Mouse (Mus musculus): ENCODE measurements around the gene Zfp827. TPM values are rescaled to one million over a fixed set of nuclear protein-coding genes. Genes with fewer than 3 reads are reported as not detected.

Zfp827 gene
- polyA plus RNA-seq, 1 experiment from 2014 or later: 10.2 TPM

GRCm38 (mm10) chr8:79222752-79223141, 194.5 kb downstream of the Zfp827 start:
- H3K36me3 ChIP-seq (ENCODE audit: control insufficient read depth, insufficient read depth, low read length): no peaks in the 10 kb centered on the region
- H3K4me2 ChIP-seq (ENCODE audit: low read length): no peak overlapping the region
- DNase-seq (ENCODE audit: low spot score): no peak
- H3K27me3 ChIP-seq (replicated peaks; ENCODE audit: control insufficient read depth, insufficient read depth, low read length): no peaks in the 10 kb centered on the region
- H3K4me3 ChIP-seq (ENCODE audit: low read depth, low read length): no peak overlapping the region
- H3K9ac ChIP-seq (ENCODE audit: low read length): no peak overlapping the region
- no peak for ATAC-seq
- H3K4me1 ChIP-seq (ENCODE audit: control insufficient read depth, insufficient read depth, low read length): no peaks in the 10 kb centered on the region
- 68% methylated on average over 5 of the region's 5 CpGs for WGBS
- no peak overlapping the region for H3K27ac ChIP-seq (ENCODE audit: low read depth, low read length)
- peaks cover 3% of the 10 kb centered on the region; the same call in 1 of the 2 replicates for H3K9me3 ChIP-seq (replicated peaks; ENCODE audit: control insufficient read depth, low read length)

GRCm38 (mm10) chr8:79224363-79224762, 196.1 kb downstream of the Zfp827 start:
- 14% methylated on average over 9 of the region's 9 CpGs for WGBS
- Histone ChIP-seq H3K4me3 (ENCODE audit: low read depth, low read length) (no peak overlapping the region), H3K36me3 (ENCODE audit: control insufficient read depth, insufficient read depth, low read length) (no peaks in the 10 kb centered on the region), H3K4me1 (ENCODE audit: control insufficient read depth, insufficient read depth, low read length) (no peaks in the 10 kb centered on the region), H3K9ac (ENCODE audit: low read length) (no peak overlapping the region), H3K9me3 (replicated peaks; ENCODE audit: control insufficient read depth, low read length) (peaks cover 3% of the 10 kb centered on the region; the same call in 1 of the 2 replicates), H3K4me2 (ENCODE audit: low read length) (no peak overlapping the region), H3K27ac (ENCODE audit: low read depth, low read length) (no peak overlapping the region), H3K27me3 (replicated peaks; ENCODE audit: control insufficient read depth, insufficient read depth, low read length) (no peaks in the 10 kb centered on the region)
- ATAC-seq (peak; percentile 37; the same call in 1 of the 2 replicates), DNase-seq (ENCODE audit: low spot score) (peak; percentile 42)

GRCm38 (mm10) chr8:79225586-79225985, 197.3 kb downstream of the Zfp827 start:
- no peak overlapping the region for H3K4me3 ChIP-seq (ENCODE audit: low read depth, low read length)
- WGBS: 88% methylated on average over 7 of the region's 7 CpGs
- H3K9ac ChIP-seq (ENCODE audit: low read length): no peak overlapping the region
- no peaks in the 10 kb centered on the region for H3K36me3 ChIP-seq (ENCODE audit: control insufficient read depth, insufficient read depth, low read length)
- no peaks in the 10 kb centered on the region for H3K27me3 ChIP-seq (replicated peaks; ENCODE audit: control insufficient read depth, insufficient read depth, low read length)
- no peak overlapping the region for H3K27ac ChIP-seq (ENCODE audit: low read depth, low read length)
- ATAC-seq: no peak
- no peaks in the 10 kb centered on the region for H3K4me1 ChIP-seq (ENCODE audit: control insufficient read depth, insufficient read depth, low read length)
- H3K9me3 ChIP-seq (replicated peaks; ENCODE audit: control insufficient read depth, low read length): peaks cover 3% of the 10 kb centered on the region; the same call in 1 of the 2 replicates
- no peak for DNase-seq (ENCODE audit: low spot score)
- H3K4me2 ChIP-seq (ENCODE audit: low read length): no peak overlapping the region

DNA sequence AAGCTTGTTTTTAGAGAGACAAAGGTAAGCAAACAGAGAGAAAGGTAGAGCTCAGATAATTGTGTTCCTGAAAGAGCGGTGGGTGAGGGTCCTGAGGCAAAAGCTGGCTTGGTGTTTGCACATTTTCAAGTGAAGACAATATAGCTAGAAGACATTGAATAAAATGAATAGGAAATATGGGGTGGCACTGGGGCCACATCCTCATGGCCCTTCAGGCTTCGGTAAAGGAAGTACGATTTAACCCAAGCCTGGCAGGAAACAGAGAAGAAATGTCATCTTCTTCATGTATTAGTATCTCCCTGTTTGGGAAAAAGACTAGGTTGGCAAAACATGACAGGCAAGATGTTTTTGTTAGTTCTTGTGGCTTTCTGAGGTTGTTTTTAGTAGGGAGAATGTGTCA, 197.8 kb downstream of the Zfp827 start:
- H3K36me3 ChIP-seq (ENCODE audit: control insufficient read depth, insufficient read depth, low read length): no peaks in the 10 kb centered on the region
- DNase-seq (ENCODE audit: low spot score) (no peak), ATAC-seq (no peak)
- H3K27ac ChIP-seq (ENCODE audit: low read depth, low read length): no peak overlapping the region
- H3K27me3 ChIP-seq (replicated peaks; ENCODE audit: control insufficient read depth, insufficient read depth, low read length): no peaks in the 10 kb centered on the region
- WGBS: 94% methylated on average over 3 of the region's 3 CpGs
- H3K9ac ChIP-seq (ENCODE audit: low read length): no peak overlapping the region
- H3K4me2 ChIP-seq (ENCODE audit: low read length): no peak overlapping the region
- H3K9me3 ChIP-seq (replicated peaks; ENCODE audit: control insufficient read depth, low read length): peaks cover 3% of the 10 kb centered on the region; the same call in 1 of the 2 replicates
- no peaks in the 10 kb centered on the region for H3K4me1 ChIP-seq (ENCODE audit: control insufficient read depth, insufficient read depth, low read length)
- H3K4me3 ChIP-seq (ENCODE audit: low read depth, low read length): no peak overlapping the region

DNA sequence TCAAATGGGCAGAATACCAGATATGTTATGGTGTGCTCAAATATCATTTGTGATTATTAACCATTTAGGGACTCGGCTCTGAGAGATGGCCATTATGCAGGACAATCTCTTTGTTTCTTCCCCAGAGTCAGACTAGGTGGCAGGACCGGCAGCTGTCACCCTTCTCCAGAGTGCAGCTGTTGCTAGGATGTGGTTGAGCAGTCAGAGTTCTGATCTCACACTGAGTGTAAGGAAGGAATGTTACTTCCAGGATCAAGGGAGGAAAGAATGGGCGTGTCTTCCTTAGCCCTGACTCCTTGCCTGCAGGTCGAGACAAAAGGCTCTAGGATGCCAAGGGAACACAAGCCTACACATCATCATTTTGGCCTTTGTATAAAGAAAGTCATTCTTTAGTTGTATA, 199.0 kb downstream of the Zfp827 start:
- H3K27me3 ChIP-seq (replicated peaks; ENCODE audit: control insufficient read depth, insufficient read depth, low read length): no peaks in the 10 kb centered on the region
- H3K9me3 ChIP-seq (replicated peaks; ENCODE audit: control insufficient read depth, low read length): peaks cover 3% of the 10 kb centered on the region; the same call in 1 of the 2 replicates
- 78% methylated on average over 4 of the region's 4 CpGs for WGBS
- no peak overlapping the region for H3K4me3 ChIP-seq (ENCODE audit: low read depth, low read length)
- no peaks in the 10 kb centered on the region for H3K36me3 ChIP-seq (ENCODE audit: control insufficient read depth, insufficient read depth, low read length)
- no peak overlapping the region for H3K9ac ChIP-seq (ENCODE audit: low read length)
- ATAC-seq (no peak), DNase-seq (ENCODE audit: low spot score) (no peak)
- no peaks in the 10 kb centered on the region for H3K4me1 ChIP-seq (ENCODE audit: control insufficient read depth, insufficient read depth, low read length)
- H3K4me2 ChIP-seq (ENCODE audit: low read length): no peak overlapping the region
- no peak overlapping the region for H3K27ac ChIP-seq (ENCODE audit: low read depth, low read length)

- no peaks in the 10 kb centered on the region for H3K27me3 ChIP-seq (replicated peaks; ENCODE audit: control insufficient read depth, insufficient read depth, low read length)
- no peak overlapping the region for H3K27ac ChIP-seq (ENCODE audit: low read depth, low read length)
- peaks cover 3% of the 10 kb centered on the region; the same call in 1 of the 2 replicates for H3K9me3 ChIP-seq (replicated peaks; ENCODE audit: control insufficient read depth, low read length)
- whole genome bisulfite sequencing: 95% methylated on average over 3 of the region's 3 CpGs
- no peaks in the 10 kb centered on the region for H3K4me1 ChIP-seq (ENCODE audit: control insufficient read depth, insufficient read depth, low read length)
- H3K36me3 ChIP-seq (ENCODE audit: control insufficient read depth, insufficient read depth, low read length): no peaks in the 10 kb centered on the region
- DNase-seq (ENCODE audit: low spot score) (no peak), ATAC-seq (no peak)
- H3K4me3 ChIP-seq (ENCODE audit: low read depth, low read length): no peak overlapping the region
- H3K4me2 ChIP-seq (ENCODE audit: low read length): no peak overlapping the region
- no peak overlapping the region for H3K9ac ChIP-seq (ENCODE audit: low read length)
Observed at GRCm38 (mm10) chr8:79227916-79228315, 199.7 kb downstream of the Zfp827 start.

GRCm38 (mm10) chr8:79229266-79229888, 201.1 kb downstream of the Zfp827 start:
- H3K4me1 ChIP-seq (ENCODE audit: control insufficient read depth, insufficient read depth, low read length): no peaks in the 10 kb centered on the region
- H3K27ac ChIP-seq (ENCODE audit: low read depth, low read length): no peak overlapping the region
- no peak overlapping the region for H3K4me3 ChIP-seq (ENCODE audit: low read depth, low read length)
- ATAC-seq (no peak), DNase-seq (ENCODE audit: low spot score) (no peak)
- no peak overlapping the region for H3K4me2 ChIP-seq (ENCODE audit: low read length)
- WGBS: 94% methylated on average over 8 of the region's 8 CpGs
- no peaks in the 10 kb centered on the region for H3K36me3 ChIP-seq (ENCODE audit: control insufficient read depth, insufficient read depth, low read length)
- no peaks in the 10 kb centered on the region for H3K27me3 ChIP-seq (replicated peaks; ENCODE audit: control insufficient read depth, insufficient read depth, low read length)
- H3K9ac ChIP-seq (ENCODE audit: low read length): no peak overlapping the region
- H3K9me3 ChIP-seq (replicated peaks; ENCODE audit: control insufficient read depth, low read length): 0 out of 2 replicates have a peak, but pooled peaks cover under 1% of the 10 kb centered on the region

GRCm38 (mm10) chr8:79239320-79239719, 211.1 kb downstream of the Zfp827 start:
- no peak for ATAC-seq
- WGBS: 91% methylated on average over 3 of the region's 3 CpGs
- H3K4me1 ChIP-seq (ENCODE audit: control insufficient read depth, insufficient read depth, low read length): no peaks in the 10 kb centered on the region
- H3K27ac ChIP-seq (ENCODE audit: low read depth, low read length): no peak overlapping the region
- H3K9me3 ChIP-seq (replicated peaks; ENCODE audit: control insufficient read depth, low read length): no peaks in the 10 kb centered on the region
- H3K4me3 ChIP-seq (ENCODE audit: low read depth, low read length): no peak overlapping the region
- no peak overlapping the region for H3K9ac ChIP-seq (ENCODE audit: low read length)
- no peak overlapping the region for H3K4me2 ChIP-seq (ENCODE audit: low read length)
- no peaks in the 10 kb centered on the region for H3K27me3 ChIP-seq (replicated peaks; ENCODE audit: control insufficient read depth, insufficient read depth, low read length)
- DNase-seq (ENCODE audit: low spot score): no peak
- H3K36me3 ChIP-seq (ENCODE audit: control insufficient read depth, insufficient read depth, low read length): no peaks in the 10 kb centered on the region

DNA sequence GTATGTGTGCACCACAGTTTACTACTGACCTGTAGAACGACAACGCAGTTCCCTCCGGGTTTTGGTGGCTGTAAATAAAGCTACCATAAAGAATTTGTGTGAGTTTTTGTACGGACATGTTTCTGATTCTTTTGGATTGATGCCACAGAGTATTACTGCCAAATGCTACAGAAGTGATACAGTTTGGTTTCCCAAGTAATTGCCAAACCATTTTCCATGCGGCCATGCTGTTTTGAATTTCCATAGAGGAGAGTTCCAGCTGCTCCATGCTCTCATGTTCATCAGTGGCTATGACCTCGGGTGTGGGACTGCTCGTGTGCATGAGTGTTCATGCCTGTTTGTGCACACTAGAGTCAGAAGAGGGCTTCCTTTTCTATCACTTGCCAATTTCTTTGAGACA, 211.8 kb downstream of the Zfp827 start:
- no peaks in the 10 kb centered on the region for H3K27me3 ChIP-seq (replicated peaks; ENCODE audit: control insufficient read depth, insufficient read depth, low read length)
- peak; percentile 34 for DNase-seq (ENCODE audit: low spot score)
- no peak for ATAC-seq
- no peak overlapping the region for H3K4me2 ChIP-seq (ENCODE audit: low read length)
- H3K4me1 ChIP-seq (ENCODE audit: control insufficient read depth, insufficient read depth, low read length): no peaks in the 10 kb centered on the region
- no peak overlapping the region for H3K4me3 ChIP-seq (ENCODE audit: low read depth, low read length)
- H3K9me3 ChIP-seq (replicated peaks; ENCODE audit: control insufficient read depth, low read length): no peaks in the 10 kb centered on the region
- WGBS: 83% methylated on average over 7 of the region's 7 CpGs
- no peak overlapping the region for H3K27ac ChIP-seq (ENCODE audit: low read depth, low read length)
- H3K36me3 ChIP-seq (ENCODE audit: control insufficient read depth, insufficient read depth, low read length): no peaks in the 10 kb centered on the region
- no peak overlapping the region for H3K9ac ChIP-seq (ENCODE audit: low read length)

All from forebrain, embryonic 14.5 days (tissue).